8 mouse cellular contexts compared by ENCODE assay signal in genomic region chr4:81483159-81483558, GRCm38 (mm10). TPM values are rescaled to one million over a fixed set of nuclear protein-coding genes. Genes with fewer than 3 reads are reported as not detected.
DNase-seq lines count a peak whose midpoint lies in the region; ATAC-seq lines count a peak whose summit lies in the region.
"Had no signal": no experiment of that assay in that cellular context is flagged by ENCODE, and none has a peak within 500 bp of the region (broad histone marks: within the 10 kb centered on the region; RNA-seq: fewer than 3 reads in every experiment).

No protein-coding gene starts in this region.

- WGBS in limb, embryonic 12.5 days: 12% methylated on average over 6 of the region's 6 CpGs
- 28% methylated on average over 6 of the region's 6 CpGs for WGBS in limb, embryonic 10.5 days
- 15% methylated on average over 6 of the region's 6 CpGs for WGBS in embryonic facial prominence, embryonic 15.5 days

- H3K4me1 ChIP-seq in limb, embryonic 12.5 days (replicated peaks): peaks cover 9% of the 10 kb centered on the region
- peaks cover 4% of the 10 kb centered on the region; the same call in 1 of the 2 replicates for H3K4me1 ChIP-seq in limb, embryonic 10.5 days
- H3K4me1 ChIP-seq in embryonic facial prominence, embryonic 15.5 days: peaks cover 3% of the 10 kb centered on the region; the same call in 1 of the 2 replicates

- H3K4me3 ChIP-seq in limb, embryonic 12.5 days (replicated peaks): no peak overlapping the region
- no peak overlapping the region for H3K4me3 ChIP-seq in limb, embryonic 10.5 days
- H3K4me3 ChIP-seq in embryonic facial prominence, embryonic 15.5 days (replicated peaks): no peak overlapping the region

- H3K36me3 ChIP-seq in limb, embryonic 12.5 days: no peaks in the 10 kb centered on the region
- no peaks in the 10 kb centered on the region for H3K36me3 ChIP-seq in limb, embryonic 10.5 days
- no peaks in the 10 kb centered on the region for H3K36me3 ChIP-seq in embryonic facial prominence, embryonic 15.5 days

- no peak overlapping the region for H3K9ac ChIP-seq in limb, embryonic 12.5 days (replicated peaks)
- no peak overlapping the region for H3K9ac ChIP-seq in embryonic facial prominence, embryonic 15.5 days

- DNase-seq in limb, embryonic 10.5 days (ENCODE audit: low spot score): no peak
- DNase-seq in heart, adult 8-10 months (ENCODE audit: low spot score): peak; percentile 60
- DNase-seq in retina, embryonic 14.5 days (ENCODE audit: low spot score): peak; percentile 19
- DNase-seq in right cerebral cortex, adult 2 months (ENCODE audit: low spot score in 2 of 2): no peak
- no peak for DNase-seq in adrenal gland, postnatal 14 days
- DNase-seq: adrenal gland, adult 8-10 months had no signal

- no peak for ATAC-seq in limb, embryonic 12.5 days (ENCODE audit: insufficient number of reproducible peaks, insufficient read depth, low FRiP score, low TSS enrichment, low read depth)
- no peak for ATAC-seq in embryonic facial prominence, embryonic 15.5 days (ENCODE audit: insufficient number of reproducible peaks, low FRiP score, low TSS enrichment, low read depth)

- no peak overlapping the region for H3K27ac ChIP-seq in limb, embryonic 12.5 days
- no peak overlapping the region for H3K27ac ChIP-seq in limb, embryonic 10.5 days
- H3K27ac ChIP-seq in embryonic facial prominence, embryonic 15.5 days (replicated peaks): peak overlapping the region; percentile 51; the same call in 1 of the 2 replicates

- peak overlapping the region; percentile 21; the same call in 1 of the 2 replicates for H3K4me2 ChIP-seq in limb, embryonic 12.5 days
- 0 out of 2 replicates have a peak overlapping the region, but pooled peaks have one; percentile 12 for H3K4me2 ChIP-seq in embryonic facial prominence, embryonic 15.5 days (replicated peaks)

- no peaks in the 10 kb centered on the region for H3K27me3 ChIP-seq in limb, embryonic 12.5 days
- no peaks in the 10 kb centered on the region for H3K27me3 ChIP-seq in limb, embryonic 10.5 days (ENCODE audit: low read depth, poor library complexity, severe bottlenecking)
- H3K27me3 ChIP-seq in embryonic facial prominence, embryonic 15.5 days: no peaks in the 10 kb centered on the region

- H3K9me3 ChIP-seq in limb, embryonic 12.5 days: no peaks in the 10 kb centered on the region
- no peaks in the 10 kb centered on the region for H3K9me3 ChIP-seq in limb, embryonic 10.5 days (replicated peaks)
- no peaks in the 10 kb centered on the region for H3K9me3 ChIP-seq in embryonic facial prominence, embryonic 15.5 days (replicated peaks)

RNA-seq across cellular contexts. Expression of gene Mpdz, which starts 40.5 kb away (rescaled TPM):
- polyA plus RNA-seq in limb, embryonic 12.5 days (2016; fragmentation: Nextera tagmentation; extraction: Ambion mirVana): 47.0 and 50.2 TPM in 2 replicates
- polyA plus RNA-seq in limb, embryonic 10.5 days (2016; fragmentation: Nextera tagmentation; extraction: Ambion mirVana): 37.3 and 44.5 TPM in 2 replicates
- 28.7 and 30.9 TPM in 2 replicates for polyA plus RNA-seq in embryonic facial prominence, embryonic 15.5 days (2015; fragmentation: Nextera tagmentation; extraction: Ambion mirVana)
- 10 to 100 TPM; 56.8 to 78.0 (median 68.9) TPM for total RNA-seq in heart, adult 8-10 months (2022)
- total RNA-seq in adrenal gland, postnatal 14 days (2021): 76.3 and 84.4 TPM in 2 replicates

Comparison
In these comparisons a context has a peak if more than half of its experiments do, and no peak if none do; other contexts are left out.
1. DNase-seq: peak in heart, adult 8-10 months (single experiment) and retina, embryonic 14.5 days (single experiment); none in limb, embryonic 10.5 days (single experiment), right cerebral cortex, adult 2 months (0 of 2) and adrenal gland, postnatal 14 days (single experiment).